Mouse (Mus musculus): ENCODE results near the gene Kpna6. TPM values are rescaled to one million over a fixed set of nuclear protein-coding genes. Genes with fewer than 3 reads are reported as not detected.

Gene Kpna6
- polyA plus RNA-seq, 1 experiment from 2014 or later, result 5.7 TPM

GRCm38 (mm10) chr4:129623681-129624091, 48.9 kb downstream of the Kpna6 start, which contains the start of gene Ccdc28b:
Gene Ccdc28b (minus strand): TSS chr4:129623947.
- under 1% methylated on average over 10 of the region's 10 CpGs for WGBS
- Histone ChIP-seq H3K27me3 (ENCODE audit: control insufficient read depth, insufficient read depth, low read length) (no peaks in the 10 kb centered on the region), H3K36me3 (ENCODE audit: control insufficient read depth, insufficient read depth, low read length) (peaks cover 14% of the 10 kb centered on the region), H3K4me2 (replicated peaks; ENCODE audit: low read depth) (peak within 1 kb of the TSS; percentile 81), H3K27ac (replicated peaks) (peak within 1 kb of the TSS; percentile 92), H3K4me1 (replicated peaks; ENCODE audit: control insufficient read depth, insufficient read depth) (peaks cover 7% of the 10 kb centered on the region; the same call in 1 of the 2 replicates), H3K9ac (ENCODE audit: low read length) (peak within 1 kb of the TSS; percentile 66), H3K4me3 (ENCODE audit: low read depth, low read length) (peak within 1 kb of the TSS; percentile 62), H3K9me3 (ENCODE audit: control insufficient read depth, low read length) (no peaks in the 10 kb centered on the region)
- ATAC-seq (ENCODE audit: low FRiP score, low TSS enrichment) (no peak), DNase-seq (ENCODE audit: low spot score) (peak; percentile 45)
- TF ChIP-seq CTCF (IDR thresholded peaks at IDR 0.05; ENCODE audit: low read depth), result no peak
- no peak for TF ChIP-seq EP300 (optimal IDR thresholded peaks at IDR 0.05)

- Histone ChIP-seq H3K27ac (replicated peaks) (peak overlapping the region; percentile 92), H3K9ac (ENCODE audit: low read length) (peak overlapping the region; percentile 66), H3K4me2 (replicated peaks; ENCODE audit: low read depth) (peak overlapping the region; percentile 81), H3K4me3 (ENCODE audit: low read depth, low read length) (peak overlapping the region; percentile 62), H3K27me3 (ENCODE audit: control insufficient read depth, insufficient read depth, low read length) (no peaks in the 10 kb centered on the region), H3K36me3 (ENCODE audit: control insufficient read depth, insufficient read depth, low read length) (peaks cover 7% of the 10 kb centered on the region), H3K4me1 (replicated peaks; ENCODE audit: control insufficient read depth, insufficient read depth) (peaks cover 10% of the 10 kb centered on the region; the same call in 1 of the 2 replicates), H3K9me3 (ENCODE audit: control insufficient read depth, low read length) (no peaks in the 10 kb centered on the region)
- TF ChIP-seq CTCF (IDR thresholded peaks at IDR 0.05; ENCODE audit: low read depth), result no peak
- no peak for TF ChIP-seq EP300 (optimal IDR thresholded peaks at IDR 0.05)
- DNase-seq (ENCODE audit: low spot score) (no peak), ATAC-seq (ENCODE audit: low FRiP score, low TSS enrichment) (no peak)
- 25% methylated on average over 8 of the region's 8 CpGs for WGBS
Observed at GRCm38 (mm10) chr4:129622803-129623535, 49.6 kb downstream of the Kpna6 start.

- Histone ChIP-seq H3K4me3 (ENCODE audit: low read depth, low read length) (no peak overlapping the region), H3K9me3 (ENCODE audit: control insufficient read depth, low read length) (no peaks in the 10 kb centered on the region), H3K27ac (replicated peaks) (0 out of 2 replicates have a peak overlapping the region, but pooled peaks have one; percentile 2), H3K4me2 (replicated peaks; ENCODE audit: low read depth) (peak overlapping the region; percentile 81), H3K36me3 (ENCODE audit: control insufficient read depth, insufficient read depth, low read length) (peaks cover 4% of the 10 kb centered on the region; the same call in 1 of the 2 replicates), H3K9ac (ENCODE audit: low read length) (0 out of 2 replicates have a peak overlapping the region, but pooled peaks have one; percentile 1), H3K4me1 (replicated peaks; ENCODE audit: control insufficient read depth, insufficient read depth) (peaks cover 10% of the 10 kb centered on the region; the same call in 1 of the 2 replicates), H3K27me3 (ENCODE audit: control insufficient read depth, insufficient read depth, low read length) (no peaks in the 10 kb centered on the region)
- 76% methylated on average over 11 of the region's 11 CpGs for WGBS
- no peak for ATAC-seq (ENCODE audit: low FRiP score, low TSS enrichment)
- no peak for TF ChIP-seq CTCF (IDR thresholded peaks at IDR 0.05; ENCODE audit: low read depth)
- TF ChIP-seq EP300 (optimal IDR thresholded peaks at IDR 0.05), result no peak
- DNase-seq (ENCODE audit: low spot score), result no peak
Observed at GRCm38 (mm10) chr4:129622120-129622802, 50.3 kb downstream of the Kpna6 start.

- H3K27ac ChIP-seq (replicated peaks), result peak overlapping the region; percentile 45
Observed at GRCm38 (mm10) chr4:129621283-129621841, 51.2 kb downstream of the Kpna6 start.

GRCm38 (mm10) chr4:129620419-129621282, 51.9 kb downstream of the Kpna6 start:
- peaks cover 10% of the 10 kb centered on the region; the same call in 1 of the 2 replicates for H3K4me1 ChIP-seq (replicated peaks; ENCODE audit: control insufficient read depth, insufficient read depth)
- H3K27ac ChIP-seq (replicated peaks), result peak overlapping the region; percentile 45
- TF ChIP-seq CTCF (IDR thresholded peaks at IDR 0.05; ENCODE audit: low read depth), result no peak
- TF ChIP-seq EP300 (optimal IDR thresholded peaks at IDR 0.05), result no peak
- no peaks in the 10 kb centered on the region for H3K27me3 ChIP-seq (ENCODE audit: control insufficient read depth, insufficient read depth, low read length)
- no peak overlapping the region for H3K4me3 ChIP-seq (ENCODE audit: low read depth, low read length)
- DNase-seq (ENCODE audit: low spot score) (no peak), ATAC-seq (ENCODE audit: low FRiP score, low TSS enrichment) (peak; percentile 18; the same call in 1 of the 2 replicates)
- WGBS, result 69% methylated on average over 11 of the region's 11 CpGs
- H3K9me3 ChIP-seq (ENCODE audit: control insufficient read depth, low read length), result no peaks in the 10 kb centered on the region
- peak overlapping the region; percentile 6; the same call in 1 of the 2 replicates for H3K4me2 ChIP-seq (replicated peaks; ENCODE audit: low read depth)
- H3K36me3 ChIP-seq (ENCODE audit: control insufficient read depth, insufficient read depth, low read length), result no peaks in the 10 kb centered on the region; the same call in 1 of the 2 replicates
- peak overlapping the region; percentile 8; the same call in 1 of the 2 replicates for H3K9ac ChIP-seq (ENCODE audit: low read length)

More at GRCm38 (mm10) chr4:129621283-129621841, 51.2 kb downstream of the Kpna6 start:
- ATAC-seq (ENCODE audit: low FRiP score, low TSS enrichment) (no peak), DNase-seq (ENCODE audit: low spot score) (no peak)
- H3K9me3 ChIP-seq (ENCODE audit: control insufficient read depth, low read length), result no peaks in the 10 kb centered on the region
- peaks cover 10% of the 10 kb centered on the region; the same call in 1 of the 2 replicates for H3K4me1 ChIP-seq (replicated peaks; ENCODE audit: control insufficient read depth, insufficient read depth)
- no peak overlapping the region for H3K4me3 ChIP-seq (ENCODE audit: low read depth, low read length)
- 68% methylated on average over 8 of the region's 8 CpGs for WGBS
- peak overlapping the region; percentile 6; the same call in 1 of the 2 replicates for H3K4me2 ChIP-seq (replicated peaks; ENCODE audit: low read depth)
- H3K27me3 ChIP-seq (ENCODE audit: control insufficient read depth, insufficient read depth, low read length), result no peaks in the 10 kb centered on the region
- TF ChIP-seq EP300 (optimal IDR thresholded peaks at IDR 0.05) (no peak), CTCF (IDR thresholded peaks at IDR 0.05; ENCODE audit: low read depth) (no peak)
- H3K36me3 ChIP-seq (ENCODE audit: control insufficient read depth, insufficient read depth, low read length), result no peaks in the 10 kb centered on the region
- peak overlapping the region; percentile 8; the same call in 1 of the 2 replicates for H3K9ac ChIP-seq (ENCODE audit: low read length)
